Mouse (Mus musculus) bone marrow macrophage, adult 2 months (primary cell): ENCODE data around the gene Fxyd7.

Experiments used
- CTCF ChIP-seq: IDR thresholded peaks from 2 replicates; pipeline ENCODE4 v1.5.1; 2012; ENCODE audit warnings: low read depth, mild to moderate bottlenecking, low read length, moderate library complexity
- POLR2A ChIP-seq: IDR thresholded peaks from 2 replicates; pipeline ENCODE4 v1.6.1; 2012; ENCODE audit warnings: mild to moderate bottlenecking, low read depth, low read length, borderline replicate concordance

GRCm38 (mm10) chr7:31058211-31058610 lies 6.9 kb upstream of the Fxyd7 start:
- TF ChIP-seq CTCF = no peak
- no peak for TF ChIP-seq POLR2A
